Mouse (Mus musculus): ENCODE measurements at regions not wholly inside any gene's neighbourhood (a gene's known extent, or its start where the extent isn't known, plus 50 kb on each side); places are given as distances from the start of the nearest gene placed in this dataset.

- Histone ChIP-seq H3K4me1 (ENCODE audit: control insufficient read depth in 1 of 2, insufficient read depth in 2 of 2) (no peaks in the 10 kb centered on the region), H3K9ac (ENCODE audit: insufficient read depth, low read depth) (no peak overlapping the region), H3K27me3 (replicated peaks) (peaks cover 45% of the 10 kb centered on the region), H3K36me3 (replicated peaks in 1 of 2; ENCODE audit: control insufficient read depth in 1 of 2, insufficient read depth in 1 of 2, low read length in 1 of 2) (no peaks in the 10 kb centered on the region), H3K4me3 (replicated peaks in 1 of 3; ENCODE audit: low read depth in 2 of 3, low read length in 2 of 3, poor library complexity in 1 of 3) (no peak overlapping the region), H3K27ac (ENCODE audit: insufficient read depth, low read depth) (no peak overlapping the region), H3K9me3 (replicated peaks; ENCODE audit: low read length) (no peaks in the 10 kb centered on the region), H3K79me2 (replicated peaks; ENCODE audit: control insufficient read depth, extremely low read depth, insufficient read depth, poor library complexity, severe bottlenecking) (no peaks in the 10 kb centered on the region), H3K4me2 (ENCODE audit: insufficient read depth, low read depth, poor library complexity, severe bottlenecking) (no peak overlapping the region)
- in situ Hi-C loops (cut with MboI; ENCODE audit: low pct_ligation_motif_present, low pct_unique_long_range_greater_than_20kb, low sequenced_read_pairs): no loop called here
- no peak for DNase-seq (ENCODE audit: extremely low read depth)
- TF ChIP-seq JUN (IDR thresholded peaks at IDR 0.05; ENCODE audit: insufficient read depth, low read depth, low read length) (no peak), MEF2A (IDR thresholded peaks at IDR 0.05; ENCODE audit: borderline replicate concordance, low read depth, low read length) (no peak), POLR2AphosphoS2 (IDR thresholded peaks at IDR 0.05; ENCODE audit: low read depth, low read length) (no peak), ZKSCAN1 (IDR thresholded peaks at IDR 0.05; ENCODE audit: borderline replicate concordance, low read depth, low read length) (no peak), ZMIZ1 (IDR thresholded peaks at IDR 0.05; ENCODE audit: low read depth, low read length) (no peak), ELF1 (IDR thresholded peaks at IDR 0.05; ENCODE audit: low read depth, low read length) (no peak), SIN3A (IDR thresholded peaks at IDR 0.05; ENCODE audit: low read length) (no peak), MAFK (IDR thresholded peaks at IDR 0.05; ENCODE audit: insufficient replicate concordance, low read length) (no peak), TCF12 (IDR thresholded peaks at IDR 0.05; ENCODE audit: low read depth, low read length) (no peak), UBTF (IDR thresholded peaks at IDR 0.05; ENCODE audit: low read depth, low read length) (no peak), JUND (conservative IDR thresholded peaks at IDR 0.05; ENCODE audit: low read depth, low read length) (no peak), USF2 (conservative IDR thresholded peaks at IDR 0.05; ENCODE audit: low read depth, low read length) (no peak)
- dilution Hi-C loops (cut with MboI; ENCODE audit: extremely low pct_ligation_motif_present, extremely low pct_unique_long_range_greater_than_20kb, low sequenced_read_pairs): no loop called here
Observed at GRCm38 (mm10) chr2:160111176-160111692, 222.7 kb downstream of the Gm826 start.

GRCm38 (mm10) chr2:160093078-160093477 lies 240.9 kb downstream of the Gm826 start:
- Histone ChIP-seq H3K9ac (ENCODE audit: insufficient read depth, low read depth) (no peak overlapping the region), H3K27ac (ENCODE audit: insufficient read depth, low read depth) (no peak overlapping the region), H3K27me3 (replicated peaks) (peaks cover 18% of the 10 kb centered on the region), H3K9me3 (replicated peaks; ENCODE audit: low read length) (no peaks in the 10 kb centered on the region), H3K4me2 (ENCODE audit: insufficient read depth, low read depth, poor library complexity, severe bottlenecking) (no peak overlapping the region), H3K4me1 (ENCODE audit: control insufficient read depth in 1 of 2, insufficient read depth in 2 of 2) (no peaks in the 10 kb centered on the region), H3K79me2 (replicated peaks; ENCODE audit: control insufficient read depth, extremely low read depth, insufficient read depth, poor library complexity, severe bottlenecking) (no peaks in the 10 kb centered on the region), H3K4me3 (replicated peaks in 1 of 3; ENCODE audit: low read depth in 2 of 3, low read length in 2 of 3, poor library complexity in 1 of 3) (no peak overlapping the region), H3K36me3 (replicated peaks in 1 of 2; ENCODE audit: control insufficient read depth in 1 of 2, insufficient read depth in 1 of 2, low read length in 1 of 2) (no peaks in the 10 kb centered on the region)
- dilution Hi-C loops (cut with MboI; ENCODE audit: extremely low pct_ligation_motif_present, extremely low pct_unique_long_range_greater_than_20kb, low sequenced_read_pairs): no loop called here
- no peak for DNase-seq (ENCODE audit: extremely low read depth)
- TF ChIP-seq TBP (conservative IDR thresholded peaks at IDR 0.05; ENCODE audit: low read depth, low read length) (no peak), EP300 (IDR thresholded peaks at IDR 0.05; ENCODE audit: low read length) (no peak), NELFE (IDR thresholded peaks at IDR 0.05; ENCODE audit: low read depth, low read length) (no peak), KAT2A (IDR thresholded peaks at IDR 0.05; ENCODE audit: insufficient replicate concordance, low read length) (no peak), CTCF (conservative IDR thresholded peaks at IDR 0.05 in 1 of 2, IDR thresholded peaks at IDR 0.05 in 1 of 2; ENCODE audit: low read depth in 2 of 2, low read length in 2 of 2) (no peak), BHLHE40 (IDR thresholded peaks at IDR 0.05; ENCODE audit: low read depth, low read length) (no peak), RAD21 (IDR thresholded peaks at IDR 0.05; ENCODE audit: low read depth, low read length) (no peak), TCF12 (IDR thresholded peaks at IDR 0.05; ENCODE audit: low read depth, low read length) (no peak), CHD1 (IDR thresholded peaks at IDR 0.05; ENCODE audit: low read depth, low read length) (no peak), MAX (IDR thresholded peaks at IDR 0.05; ENCODE audit: low read length) (no peak), MYC (IDR thresholded peaks at IDR 0.05; ENCODE audit: low read depth, low read length) (no peak), POLR2AphosphoS2 (IDR thresholded peaks at IDR 0.05; ENCODE audit: low read depth, low read length) (no peak), PAX5 (IDR thresholded peaks at IDR 0.05; ENCODE audit: low read length) (no peak), ZNF384 (IDR thresholded peaks at IDR 0.05; ENCODE audit: low read depth, low read length) (no peak), UBTF (IDR thresholded peaks at IDR 0.05; ENCODE audit: low read depth, low read length) (no peak), IRF4 (IDR thresholded peaks at IDR 0.05; ENCODE audit: low read depth, low read length) (no peak), MXI1 (IDR thresholded peaks at IDR 0.05; ENCODE audit: low read depth, low read length) (no peak), ZKSCAN1 (IDR thresholded peaks at IDR 0.05; ENCODE audit: borderline replicate concordance, low read depth, low read length) (no peak), JUN (IDR thresholded peaks at IDR 0.05; ENCODE audit: insufficient read depth, low read depth, low read length) (no peak), ELF1 (IDR thresholded peaks at IDR 0.05; ENCODE audit: low read depth, low read length) (no peak)
- in situ Hi-C loops (cut with MboI; ENCODE audit: low pct_ligation_motif_present, low pct_unique_long_range_greater_than_20kb, low sequenced_read_pairs): no loop called here
